Mouse (Mus musculus): ENCODE measurements at regions not wholly inside any gene's neighbourhood (a gene's known extent, or its start where the extent isn't known, plus 50 kb on each side); places are given as distances from the start of the nearest gene placed in this dataset.

DNA sequence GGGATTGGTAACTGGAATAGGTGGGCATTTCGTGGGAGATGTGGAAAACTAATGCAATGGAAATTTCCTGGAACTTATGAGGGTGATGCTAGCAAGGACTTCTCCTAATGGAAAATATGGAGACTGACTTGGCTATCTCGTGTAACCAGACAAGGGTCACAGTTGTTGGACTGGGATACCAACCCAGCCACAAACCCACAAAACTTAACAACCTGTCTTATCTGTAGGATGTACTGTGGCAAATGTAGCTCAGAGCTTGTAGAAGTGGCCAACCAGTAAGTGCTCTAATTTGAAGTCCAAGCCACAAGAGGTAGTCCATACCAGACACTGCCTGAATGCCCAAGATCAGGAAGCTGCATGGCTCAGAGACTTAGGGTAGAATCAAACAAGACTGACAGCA lies 1329.7 kb downstream of the Slitrk1 start:
- H3K4me1 ChIP-seq (ENCODE audit: control insufficient read depth, insufficient read depth, low read length), result no peaks in the 10 kb centered on the region
- H3K36me3 ChIP-seq (replicated peaks; ENCODE audit: control insufficient read depth, insufficient read depth, low read depth, low read length), result no peaks in the 10 kb centered on the region
- H3K27me3 ChIP-seq (ENCODE audit: control insufficient read depth, insufficient read depth, low read length), result no peaks in the 10 kb centered on the region
- WGBS, result 79% methylated on average over 2 of the region's 2 CpGs
- ATAC-seq (replicated peaks; ENCODE audit: insufficient number of reproducible peaks, low FRiP score, low TSS enrichment, low read depth), result no peak
- H3K4me3 ChIP-seq (ENCODE audit: low read depth, low read length), result no peak overlapping the region
- H3K4me2 ChIP-seq (ENCODE audit: low read depth, low read length), result no peak overlapping the region
- H3K9ac ChIP-seq (replicated peaks; ENCODE audit: low read length), result no peak overlapping the region
- no peaks in the 10 kb centered on the region for H3K9me3 ChIP-seq (replicated peaks; ENCODE audit: control insufficient read depth, low read length)
- no peak for DNase-seq (ENCODE audit: low spot score)
- no peak overlapping the region for H3K27ac ChIP-seq (replicated peaks; ENCODE audit: low read depth, low read length)

DNA sequence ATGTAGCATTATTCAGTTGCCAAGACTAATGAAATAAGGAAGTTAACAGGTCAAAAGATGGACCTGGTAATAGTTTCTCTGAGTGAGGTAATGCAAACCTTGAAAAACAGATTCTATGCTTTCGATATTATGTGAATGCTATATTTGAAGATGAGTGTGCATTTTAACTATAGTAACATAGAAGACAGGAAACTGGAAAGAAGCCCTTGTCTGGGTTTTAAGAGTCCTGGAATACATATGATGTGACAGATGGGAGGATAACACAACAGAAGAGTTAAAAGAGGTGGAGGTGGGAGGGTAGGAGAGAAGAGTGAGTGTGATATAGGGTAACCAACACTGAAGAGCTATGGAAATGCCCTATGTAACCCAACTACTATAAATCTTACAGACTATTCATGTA lies 1343.3 kb downstream of the Slitrk1 start:
- Histone ChIP-seq H3K4me3 (ENCODE audit: low read depth, low read length) (no peak overlapping the region), H3K9ac (replicated peaks; ENCODE audit: low read length) (no peak overlapping the region), H3K27me3 (ENCODE audit: control insufficient read depth, insufficient read depth, low read length) (no peaks in the 10 kb centered on the region), H3K36me3 (replicated peaks; ENCODE audit: control insufficient read depth, insufficient read depth, low read depth, low read length) (no peaks in the 10 kb centered on the region), H3K27ac (replicated peaks; ENCODE audit: low read depth, low read length) (no peak overlapping the region), H3K9me3 (replicated peaks; ENCODE audit: control insufficient read depth, low read length) (no peaks in the 10 kb centered on the region), H3K4me2 (ENCODE audit: low read depth, low read length) (no peak overlapping the region), H3K4me1 (ENCODE audit: control insufficient read depth, insufficient read depth, low read length) (no peaks in the 10 kb centered on the region)
- DNase-seq (ENCODE audit: low spot score) (no peak), ATAC-seq (replicated peaks; ENCODE audit: insufficient number of reproducible peaks, low FRiP score, low TSS enrichment, low read depth) (no peak)
- WGBS, result 98% methylated on average over 1 of the region's 1 CpGs

DNA sequence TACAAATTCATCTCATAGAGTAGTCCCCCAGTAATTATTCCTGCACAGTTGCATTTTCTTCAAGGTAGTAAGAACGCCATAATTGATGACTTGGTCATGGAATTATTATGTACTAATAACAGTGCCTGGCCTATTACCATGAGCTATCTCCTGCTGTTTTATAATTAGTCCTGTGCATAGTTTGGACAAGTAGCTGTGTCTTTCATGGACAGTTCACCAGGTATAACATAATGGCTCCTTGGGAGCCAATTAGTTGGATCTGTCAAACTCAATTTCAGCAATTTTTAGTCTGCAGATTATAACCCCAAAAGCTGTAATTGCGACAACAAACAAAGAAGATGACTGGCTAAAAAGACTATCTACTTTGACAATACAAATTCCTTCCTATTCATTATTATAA lies 1345.5 kb downstream of the Slitrk1 start:
- Histone ChIP-seq H3K36me3 (replicated peaks; ENCODE audit: control insufficient read depth, insufficient read depth, low read depth, low read length) (no peaks in the 10 kb centered on the region), H3K9me3 (replicated peaks; ENCODE audit: control insufficient read depth, low read length) (no peaks in the 10 kb centered on the region), H3K4me3 (ENCODE audit: low read depth, low read length) (no peak overlapping the region), H3K4me1 (ENCODE audit: control insufficient read depth, insufficient read depth, low read length) (no peaks in the 10 kb centered on the region), H3K27me3 (ENCODE audit: control insufficient read depth, insufficient read depth, low read length) (no peaks in the 10 kb centered on the region), H3K9ac (replicated peaks; ENCODE audit: low read length) (no peak overlapping the region), H3K4me2 (ENCODE audit: low read depth, low read length) (no peak overlapping the region), H3K27ac (replicated peaks; ENCODE audit: low read depth, low read length) (no peak overlapping the region)
- no peak for DNase-seq (ENCODE audit: low spot score)
- 88% methylated on average over 2 of the region's 2 CpGs for WGBS
- ATAC-seq (replicated peaks; ENCODE audit: insufficient number of reproducible peaks, low FRiP score, low TSS enrichment, low read depth), result no peak

Data from embryonic facial prominence, embryonic 11.5 days (tissue).